Mouse (Mus musculus) forebrain, postnatal 0 days (tissue): ENCODE data around the gene Hspa12a. TPM values are rescaled to one million over a fixed set of nuclear protein-coding genes. Genes with fewer than 3 reads are reported as not detected.

Experiments used
- ATAC-seq: fragments of 200-750 bp; cut with Nextera tagmentation; 2 replicates; pipeline ENCODE4 v1.8.0; 2017; ENCODE audit warnings: mild to moderate bottlenecking, moderate library complexity
- DNase-seq: peaks from one replicate; pipeline ENCODE4 v3.0.0-alpha.2; 2015
- H3K27ac ChIP-seq: fragments of 300-500 bp; sonication (generic); 2 replicates; pipeline ENCODE4 v1.5.1; 2014; ENCODE audit warnings: low read depth, mild to moderate bottlenecking, antibody characterized with exemption, low read length, moderate library complexity, mixed read lengths
- H3K27me3 ChIP-seq: fragments of 300-500 bp; sonication (generic); 2 replicates; pipeline ENCODE4 v1.6.1; 2014; ENCODE audit warnings: mild to moderate bottlenecking, low read length, mixed read lengths; ENCODE audit not compliant: insufficient read depth
- H3K36me3 ChIP-seq: fragments of 300-500 bp; sonication (generic); 2 replicates; pipeline ENCODE4 v1.6.1; 2014; ENCODE audit warnings: mild to moderate bottlenecking, moderate library complexity; ENCODE audit not compliant: insufficient read depth
- H3K4me1 ChIP-seq: fragments of 300-500 bp; sonication (generic); 2 replicates; pipeline ENCODE4 v1.6.1; 2014; ENCODE audit warnings: antibody characterized with exemption; ENCODE audit not compliant: insufficient read depth
- H3K4me2 ChIP-seq: fragments of 300-500 bp; sonication (generic); 2 replicates; pipeline ENCODE4 v1.6.1; 2014; ENCODE audit warnings: low read depth, mild to moderate bottlenecking, moderate library complexity
- H3K4me3 ChIP-seq: fragments of 300-500 bp; sonication (generic); 2 replicates; pipeline ENCODE4 v1.5.1; 2014; ENCODE audit warnings: low read depth, low read length, mixed read lengths
- H3K9ac ChIP-seq: fragments of 300-500 bp; sonication (generic); 2 replicates; pipeline ENCODE4 v1.6.1; 2014; ENCODE audit warnings: mild to moderate bottlenecking
- H3K9me3 ChIP-seq: fragments of 300-500 bp; sonication (generic); 2 replicates; pipeline ENCODE4 v1.6.1; 2016; ENCODE audit warnings: low read length
- CTCF ChIP-seq: sonication (generic); IDR thresholded peaks from 2 replicates; pipeline ENCODE4 v1.5.1; 2016; ENCODE audit warnings: antibody characterized with exemption, control low read depth, low read depth
- WGBS: fragments of 180-500 bp; shearing (Covaris S2); extraction: QIAGEN DNeasy Blood & Tissue Kit; methylation state at CpG from one replicate; pipeline ENCODE4 v1.1.7; 2014; 5-methylcytosine and 5-hydroxymethylcytosine counted together
- polyA plus RNA-seq: library from polyadenylated mRNA; unstranded; fragments of >200 nt; fragmentation: Nextera tagmentation; extraction: Ambion mirVana; gene quantifications from 2 replicates; pipeline ENCODE4 v1.2.1, GENCODE M21; 2015
- total RNA-seq: library from RNA; depleted of rRNA; stranded (reverse); fragments of >200 nt; gene quantifications from 2 replicates; pipeline ENCODE4 v1.2.3, GENCODE M21; 2014

Hspa12a gene
- total and polyA plus RNA-seq, 2 experiments from 2014 or later, result 52.6 to 75.8 TPM

GRCm38 (mm10) chr19:58815179-58815922 is 128.1 kb downstream of the Hspa12a start:
- no peak overlapping the region for H3K27ac ChIP-seq
- H3K4me2 ChIP-seq, result no peak overlapping the region
- H3K4me3 ChIP-seq, result no peak overlapping the region
- 80% methylated on average over 13 of the region's 13 CpGs for WGBS
- no peak overlapping the region for H3K9ac ChIP-seq
- no peak for TF ChIP-seq CTCF
- no peaks in the 10 kb centered on the region for H3K27me3 ChIP-seq
- H3K9me3 ChIP-seq, result no peaks in the 10 kb centered on the region
- H3K36me3 ChIP-seq, result peaks cover 11% of the 10 kb centered on the region
- H3K4me1 ChIP-seq, result no peaks in the 10 kb centered on the region
- no peak for DNase-seq
- ATAC-seq, result peak; percentile 30; the same call in 1 of the 2 replicates

- H3K4me1 ChIP-seq, result no peaks in the 10 kb centered on the region
- no peak overlapping the region for H3K27ac ChIP-seq
- H3K27me3 ChIP-seq, result no peaks in the 10 kb centered on the region
- WGBS, result 63% methylated on average over 5 of the region's 5 CpGs
- no peaks in the 10 kb centered on the region; the same call in 1 of the 2 replicates for H3K36me3 ChIP-seq
- H3K4me3 ChIP-seq, result no peak overlapping the region
- DNase-seq (peak; percentile 48), ATAC-seq (peak; percentile 28; the same call in 1 of the 2 replicates)
- H3K9me3 ChIP-seq, result no peaks in the 10 kb centered on the region
- H3K4me2 ChIP-seq, result no peak overlapping the region
- H3K9ac ChIP-seq, result no peak overlapping the region
- TF ChIP-seq CTCF, result no peak
Measured at GRCm38 (mm10) chr19:58810536-58810935, 132.9 kb downstream of the Hspa12a start.

- Histone ChIP-seq H3K4me3 (no peak overlapping the region), H3K4me2 (no peak overlapping the region), H3K9ac (no peak overlapping the region), H3K4me1 (no peaks in the 10 kb centered on the region), H3K27me3 (no peaks in the 10 kb centered on the region), H3K27ac (no peak overlapping the region), H3K36me3 (no peaks in the 10 kb centered on the region; the same call in 1 of the 2 replicates), H3K9me3 (no peaks in the 10 kb centered on the region)
- TF ChIP-seq CTCF, result no peak
- WGBS, result 77% methylated on average over 6 of the region's 6 CpGs
- DNase-seq (no peak), ATAC-seq (no peak)
Measured at GRCm38 (mm10) chr19:58808864-58809263, 134.6 kb downstream of the Hspa12a start.

GRCm38 (mm10) chr19:58806364-58806763 is 137.1 kb downstream of the Hspa12a start:
- H3K4me1 ChIP-seq, result no peaks in the 10 kb centered on the region
- no peak overlapping the region for H3K4me2 ChIP-seq
- H3K9me3 ChIP-seq, result no peaks in the 10 kb centered on the region
- ATAC-seq (peak; percentile 67), DNase-seq (peak; percentile 75)
- no peaks in the 10 kb centered on the region for H3K27me3 ChIP-seq
- H3K9ac ChIP-seq, result no peak overlapping the region
- peak; percentile 88 for TF ChIP-seq CTCF
- WGBS, result 3% methylated on average over 3 of the region's 3 CpGs
- H3K27ac ChIP-seq, result no peak overlapping the region
- H3K4me3 ChIP-seq, result no peak overlapping the region
- peaks cover 11% of the 10 kb centered on the region for H3K36me3 ChIP-seq

GRCm38 (mm10) chr19:58805191-58805779 is 138.2 kb downstream of the Hspa12a start:
- no peak for ATAC-seq
- 85% methylated on average over 9 of the region's 9 CpGs for WGBS
- Histone ChIP-seq H3K9ac (no peak overlapping the region), H3K36me3 (peaks cover 22% of the 10 kb centered on the region), H3K4me1 (no peaks in the 10 kb centered on the region), H3K9me3 (no peaks in the 10 kb centered on the region), H3K27me3 (no peaks in the 10 kb centered on the region), H3K4me2 (no peak overlapping the region), H3K4me3 (no peak overlapping the region), H3K27ac (no peak overlapping the region)
- DNase-seq, result no peak
- no peak for TF ChIP-seq CTCF

GRCm38 (mm10) chr19:58795114-58795669 is 148.3 kb downstream of the Hspa12a start:
- H3K4me1 ChIP-seq, result no peaks in the 10 kb centered on the region
- no peak for TF ChIP-seq CTCF
- no peak overlapping the region for H3K4me3 ChIP-seq
- H3K36me3 ChIP-seq, result peaks cover 16% of the 10 kb centered on the region
- no peak for DNase-seq
- H3K4me2 ChIP-seq, result no peak overlapping the region
- 59% methylated on average over 12 of the region's 12 CpGs for WGBS
- no peak overlapping the region for H3K9ac ChIP-seq
- no peak for ATAC-seq
- no peak overlapping the region for H3K27ac ChIP-seq
- H3K27me3 ChIP-seq, result no peaks in the 10 kb centered on the region
- no peaks in the 10 kb centered on the region for H3K9me3 ChIP-seq

GRCm38 (mm10) chr19:58794284-58794683 is 149.2 kb downstream of the Hspa12a start, which contains the start of gene 1700019N19Rik:
Gene 1700019N19Rik (minus strand): TSS chr19:58794461.
- no peaks in the 10 kb centered on the region for H3K9me3 ChIP-seq
- no peak within 1 kb of the TSS for H3K4me2 ChIP-seq
- H3K4me1 ChIP-seq, result 0 out of 2 replicates have a peak, but pooled peaks cover 1% of the 10 kb centered on the region
- ATAC-seq (no peak), DNase-seq (no peak)
- no peak within 1 kb of the TSS for H3K9ac ChIP-seq
- peaks cover 8% of the 10 kb centered on the region for H3K36me3 ChIP-seq
- WGBS, result 46% methylated on average over 10 of the region's 10 CpGs
- H3K27me3 ChIP-seq, result no peaks in the 10 kb centered on the region
- TF ChIP-seq CTCF, result no peak
- no peak within 1 kb of the TSS for H3K4me3 ChIP-seq
- no peak within 1 kb of the TSS for H3K27ac ChIP-seq
